Mouse (Mus musculus) adrenal gland, adult (tissue): ENCODE results near the gene Npb.

ENCODE experiments used
- DNase-seq, 2 experiments: peaks; one replicate each; pipeline ENCODE4 v3.0.0; 2022 to 2023; ENCODE audit warnings: low spot score in 1 of 2; ENCODE audit not compliant: inconsistent age in 2 of 2

The Npb gene

DNA sequence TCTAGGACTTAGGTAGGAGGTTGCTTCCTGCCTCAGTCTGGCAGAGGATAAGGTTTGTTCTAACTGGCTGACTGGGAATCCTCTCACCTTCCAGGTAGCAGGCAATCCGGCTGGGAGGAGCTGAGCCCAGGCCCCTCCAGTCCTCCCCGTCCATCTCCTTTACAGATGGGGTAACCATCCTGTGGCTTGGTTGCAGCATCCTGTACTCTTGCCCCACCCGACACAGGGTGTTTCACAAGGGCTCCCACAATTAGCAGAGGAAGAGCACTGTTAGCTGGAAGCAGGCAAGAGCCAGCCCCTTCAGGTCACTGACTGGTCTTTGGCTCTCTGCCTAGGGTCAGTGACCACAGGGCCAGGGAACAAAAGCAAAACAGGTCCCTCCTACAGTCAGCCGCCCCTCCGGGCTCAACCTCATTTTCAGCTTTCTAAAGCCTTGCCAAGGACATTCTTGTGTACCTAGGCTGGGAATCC lies 22.2 kb downstream of the Npb start:
- peak; percentile 67 to 79 for DNase-seq

DNA sequence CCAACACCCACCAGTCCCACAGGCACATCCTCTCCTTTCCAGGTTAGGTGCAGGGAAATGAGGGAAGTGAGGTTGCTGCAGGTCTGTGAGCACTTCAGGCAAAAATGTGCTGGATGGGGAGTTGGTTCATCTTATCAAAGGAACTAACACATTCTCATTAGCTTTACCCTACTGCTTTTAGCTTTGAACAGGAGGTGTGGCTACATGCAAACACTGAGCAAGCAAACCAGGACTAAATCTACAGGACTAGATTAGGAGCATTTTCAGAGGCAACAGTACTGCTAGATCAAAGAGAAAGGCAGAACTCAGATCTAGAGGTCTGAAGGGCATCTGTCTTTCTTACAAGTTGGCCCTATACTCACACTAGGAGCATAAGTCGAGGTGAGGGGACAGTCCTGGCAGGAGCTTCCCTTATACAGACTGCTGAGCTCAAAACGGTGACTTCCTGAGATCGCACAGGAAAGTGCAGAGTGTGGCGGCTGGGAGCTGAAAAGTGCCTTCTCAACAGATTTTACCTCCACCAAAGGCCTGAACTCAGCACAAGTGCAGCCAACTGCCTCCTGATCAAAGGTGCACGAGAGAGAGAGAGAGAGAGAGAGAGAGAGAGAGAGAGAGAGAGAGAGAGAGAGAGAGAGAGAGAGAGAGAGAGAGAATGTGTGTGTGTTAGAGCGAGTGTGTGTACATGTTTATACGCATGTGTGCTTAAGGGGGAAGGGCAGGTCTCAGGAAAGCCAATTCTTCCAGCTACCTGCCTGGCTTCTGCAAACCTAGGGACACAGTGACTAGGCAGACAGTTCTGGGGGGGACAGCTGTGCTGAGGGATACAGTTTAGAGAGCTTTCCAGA lies 22.8 kb downstream of the Npb start:
- DNase-seq = peak; percentile 16 to 60

DNA sequence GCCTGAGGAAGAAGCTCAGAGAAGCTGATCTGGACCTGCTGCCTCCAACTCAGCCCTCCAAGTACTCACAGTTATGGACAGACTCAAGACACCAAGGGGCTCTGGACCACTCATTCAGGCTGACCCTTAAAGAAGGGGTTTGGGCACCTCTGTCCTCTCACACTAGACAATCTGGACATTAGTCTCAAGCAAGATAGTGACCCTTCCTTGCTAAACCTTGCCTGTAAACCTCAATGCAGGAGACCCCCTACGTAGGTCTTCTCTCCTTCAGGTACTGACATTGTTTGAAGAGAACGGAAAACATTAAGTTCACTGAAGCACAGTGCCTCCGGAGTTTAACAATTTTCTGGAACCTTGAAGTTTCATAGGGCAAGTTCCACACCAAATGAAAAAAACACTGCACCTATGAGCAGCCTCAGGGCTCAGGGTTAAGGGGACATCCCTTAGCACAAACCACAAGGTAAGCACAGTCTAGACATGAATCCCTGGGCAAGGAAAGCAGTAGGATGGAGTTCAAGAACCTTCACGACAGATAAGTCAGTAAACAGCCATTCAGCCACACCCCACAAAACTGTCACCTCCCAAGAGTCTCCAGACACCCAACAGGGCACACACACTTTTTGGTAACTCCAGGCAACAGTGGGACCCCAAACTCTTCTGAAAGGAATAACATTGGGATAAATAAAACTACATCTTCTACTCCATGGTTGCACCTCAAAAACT lies 23.6 kb downstream of the Npb start:
- DNase-seq = peak; percentile 18 to 54

DNA sequence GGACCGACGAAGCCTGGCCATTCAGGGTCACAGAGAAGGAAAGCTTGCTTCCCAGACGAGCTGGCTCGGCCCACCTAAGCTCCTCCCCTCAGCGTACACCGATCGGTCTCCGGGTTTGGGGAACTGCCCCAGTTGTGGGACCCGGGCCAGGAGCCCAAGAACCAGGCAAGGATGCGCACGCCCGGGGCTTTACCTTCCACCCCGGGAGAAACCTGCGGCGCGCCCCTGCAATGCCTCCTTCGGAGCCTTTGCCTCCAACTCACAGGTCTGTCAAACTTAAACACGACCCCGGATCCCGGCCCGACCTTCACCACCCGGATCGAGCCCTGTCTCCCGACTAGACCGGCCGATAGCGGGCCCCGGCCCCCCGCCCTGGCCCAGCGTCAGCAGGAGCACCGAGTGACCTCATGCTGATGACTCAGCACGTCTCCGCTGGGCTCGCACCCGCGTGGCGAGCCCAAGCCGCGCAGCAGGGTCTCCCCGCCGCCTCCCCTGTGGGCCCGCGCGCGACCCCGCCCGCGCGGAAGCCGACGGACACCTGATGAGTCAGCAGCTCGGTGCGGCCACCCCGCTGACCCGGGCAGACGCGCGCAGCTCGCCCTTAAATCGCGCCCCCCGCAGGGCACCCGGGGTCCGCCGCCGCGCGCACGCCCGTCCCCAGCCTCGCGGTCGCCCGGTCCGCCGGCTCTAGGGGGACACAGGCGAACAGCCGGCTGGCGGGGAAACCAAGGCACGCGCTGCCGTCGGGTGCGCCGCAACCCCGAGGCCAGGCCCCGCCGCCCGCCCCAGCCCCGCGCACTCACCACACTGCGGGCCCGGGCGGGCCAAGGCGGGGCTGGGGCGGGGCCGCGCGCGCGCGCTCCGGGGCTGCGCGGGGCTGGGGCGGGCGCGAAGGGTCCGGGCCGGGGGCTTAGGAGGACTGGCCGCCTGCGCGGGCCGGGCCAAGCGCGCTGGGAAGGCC lies 24.6 kb downstream of the Npb start:
- DNase-seq = peak; percentile 90 to 96

DNA sequence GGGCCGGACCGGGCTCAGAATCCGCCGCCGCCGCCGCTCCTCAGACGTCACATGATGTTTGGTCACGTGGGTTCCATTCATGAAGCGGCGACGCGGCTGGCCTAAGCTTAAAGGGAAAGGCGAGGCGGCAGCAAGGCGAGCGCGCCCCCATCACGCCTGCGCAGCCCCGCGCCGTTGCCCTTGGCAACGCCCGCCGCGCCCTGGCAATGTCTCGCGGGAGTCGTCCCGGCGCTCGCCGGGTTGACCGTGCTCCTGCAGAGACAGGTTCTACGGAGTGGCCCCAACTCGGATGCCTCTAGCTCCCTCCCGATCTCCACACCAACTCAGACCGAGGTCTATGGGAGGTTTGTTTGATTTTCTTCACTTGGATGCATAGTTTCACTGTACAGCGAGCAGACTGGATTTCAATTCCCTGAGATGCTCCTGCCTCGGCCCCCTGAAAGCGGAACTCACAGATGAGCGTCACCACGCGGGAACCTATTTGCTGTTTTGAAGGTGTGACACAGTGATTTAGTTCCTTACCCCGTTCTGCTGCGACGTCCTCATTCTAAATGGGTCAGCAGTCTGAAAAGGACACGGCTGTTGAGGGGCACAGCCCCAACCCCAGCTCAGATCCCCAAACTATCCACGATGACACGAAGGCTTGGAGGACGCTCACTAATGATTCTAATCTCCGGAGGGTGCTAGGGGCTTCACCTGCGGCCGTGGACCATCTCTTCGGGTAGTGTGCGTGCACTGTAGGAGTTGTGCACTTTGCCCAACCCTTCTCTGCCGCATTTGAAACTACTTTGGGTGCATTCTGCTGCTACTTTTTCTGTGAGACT lies 25.5 kb downstream of the Npb start, which contains the start of gene Mafg:
Mafg (minus strand) TSS at position 81 of the 824 bp plus-strand sequence.
- peak; percentile 96 to 97 for DNase-seq

DNA sequence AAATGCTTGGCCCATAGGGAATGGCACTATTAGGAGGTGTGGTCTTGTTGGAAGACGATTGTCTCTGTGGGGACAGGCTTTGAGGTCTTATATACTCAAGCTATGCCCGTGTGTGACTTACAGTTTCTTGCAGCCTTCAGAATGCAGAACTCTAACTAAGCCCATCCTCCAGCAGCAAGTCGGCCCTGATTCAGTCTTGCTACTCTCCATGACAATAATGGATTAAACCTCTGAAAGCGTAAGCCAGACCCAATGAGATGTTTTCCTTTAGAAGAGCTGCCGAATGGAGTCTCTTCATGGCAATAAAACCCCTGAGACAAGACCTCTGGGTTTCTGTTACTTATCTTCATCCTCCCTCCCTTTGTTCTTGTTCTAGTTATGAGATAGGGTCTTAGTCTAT lies 26.5 kb downstream of the Npb start:
- no peak for DNase-seq

DNA sequence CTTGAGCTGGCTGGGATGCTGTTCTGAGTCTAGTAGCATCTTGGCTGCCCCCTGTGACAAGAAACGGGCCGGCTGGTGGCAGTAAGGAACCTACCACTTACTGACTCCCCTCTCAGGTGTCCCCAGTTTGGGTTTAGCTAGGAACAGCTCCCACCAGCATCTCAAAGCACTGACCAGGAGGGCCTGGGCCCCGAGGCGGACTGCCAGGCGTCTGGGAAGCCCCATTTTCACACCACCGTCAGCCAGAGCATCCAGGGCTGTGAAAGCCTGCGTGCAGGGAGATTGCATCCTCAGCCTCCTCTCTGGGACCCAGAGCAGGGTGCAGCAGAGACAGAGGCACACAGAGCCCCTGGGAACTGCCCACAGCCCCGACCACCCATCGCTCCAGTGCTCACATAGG lies 33.0 kb downstream of the Npb start:
- no peak for DNase-seq

DNA sequence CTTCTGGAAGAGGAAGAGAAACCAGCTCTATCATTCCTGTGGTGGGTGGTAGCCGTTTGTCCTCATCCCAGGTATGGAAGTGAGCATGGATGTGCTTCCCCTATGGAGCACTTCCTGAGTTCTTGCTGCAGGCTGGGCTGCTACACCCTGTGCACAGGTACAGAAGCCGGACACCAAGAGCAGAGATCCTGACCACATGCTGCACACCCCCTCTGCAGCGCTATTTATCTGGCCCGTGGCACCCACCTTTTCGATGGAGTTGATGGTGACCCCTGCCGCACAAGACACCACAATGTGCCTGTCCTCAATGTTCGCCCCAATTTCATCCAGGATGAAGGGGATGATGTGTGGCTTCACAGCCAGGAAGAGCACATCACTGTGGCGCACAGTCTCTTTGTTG lies 33.6 kb downstream of the Npb start:
- no peak for DNase-seq

DNA sequence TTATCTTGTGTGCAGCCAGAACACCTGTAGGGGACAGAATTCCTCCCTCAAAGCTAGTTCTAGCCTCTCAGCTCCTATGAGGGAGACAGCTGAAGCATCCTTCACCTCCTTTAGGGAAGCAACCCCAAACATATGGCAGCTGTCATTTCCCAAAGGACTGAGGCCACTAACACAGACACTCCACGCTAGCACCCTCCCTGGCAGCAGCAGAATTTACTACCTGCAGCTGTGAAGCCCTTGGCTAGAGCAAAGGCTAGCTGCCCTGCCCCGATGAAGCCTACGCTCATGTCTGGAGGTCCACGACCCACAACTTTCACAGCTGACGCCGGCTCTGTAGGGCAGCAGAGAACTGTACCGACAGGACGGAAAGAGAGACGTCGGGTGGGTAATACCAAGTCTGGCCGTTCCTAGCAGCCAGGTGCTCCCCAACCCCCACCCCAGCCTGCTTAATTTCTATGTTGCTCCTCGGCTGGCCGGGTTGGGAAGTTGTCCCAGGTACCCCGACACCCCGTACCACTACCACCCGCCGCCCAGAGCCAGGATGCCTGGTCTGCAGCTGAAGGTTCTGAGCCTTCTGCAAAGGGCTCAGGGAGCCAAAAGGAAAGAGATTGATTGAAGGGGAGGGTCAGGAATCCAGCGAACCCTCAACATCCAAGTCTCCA lies 34.8 kb downstream of the Npb start:
- no peak for DNase-seq

DNA sequence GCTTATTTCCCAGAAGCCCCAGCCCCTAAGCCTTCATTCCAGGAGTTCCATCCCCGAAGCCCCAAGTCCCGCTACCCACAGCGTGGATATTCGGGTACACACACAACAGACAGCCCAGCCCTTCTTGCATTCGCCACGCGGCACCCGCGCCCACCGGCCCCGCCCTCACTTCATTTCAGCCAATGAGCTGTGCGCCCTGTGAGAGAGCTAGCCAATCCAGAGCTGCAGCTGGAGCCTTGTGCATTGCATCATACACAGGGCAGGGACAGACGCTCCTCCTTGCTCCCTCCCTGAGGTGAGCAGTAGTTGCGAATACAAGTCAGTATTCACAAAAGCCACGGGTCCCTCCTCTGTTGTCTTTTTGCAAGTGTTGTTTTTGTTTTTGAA lies 35.3 kb downstream of the Npb start, which contains the start of gene Pycr1:
Pycr1 (minus strand) TSS at position 169 of the 387 bp plus-strand sequence.
- DNase-seq = peak; percentile 94 to 97

DNA sequence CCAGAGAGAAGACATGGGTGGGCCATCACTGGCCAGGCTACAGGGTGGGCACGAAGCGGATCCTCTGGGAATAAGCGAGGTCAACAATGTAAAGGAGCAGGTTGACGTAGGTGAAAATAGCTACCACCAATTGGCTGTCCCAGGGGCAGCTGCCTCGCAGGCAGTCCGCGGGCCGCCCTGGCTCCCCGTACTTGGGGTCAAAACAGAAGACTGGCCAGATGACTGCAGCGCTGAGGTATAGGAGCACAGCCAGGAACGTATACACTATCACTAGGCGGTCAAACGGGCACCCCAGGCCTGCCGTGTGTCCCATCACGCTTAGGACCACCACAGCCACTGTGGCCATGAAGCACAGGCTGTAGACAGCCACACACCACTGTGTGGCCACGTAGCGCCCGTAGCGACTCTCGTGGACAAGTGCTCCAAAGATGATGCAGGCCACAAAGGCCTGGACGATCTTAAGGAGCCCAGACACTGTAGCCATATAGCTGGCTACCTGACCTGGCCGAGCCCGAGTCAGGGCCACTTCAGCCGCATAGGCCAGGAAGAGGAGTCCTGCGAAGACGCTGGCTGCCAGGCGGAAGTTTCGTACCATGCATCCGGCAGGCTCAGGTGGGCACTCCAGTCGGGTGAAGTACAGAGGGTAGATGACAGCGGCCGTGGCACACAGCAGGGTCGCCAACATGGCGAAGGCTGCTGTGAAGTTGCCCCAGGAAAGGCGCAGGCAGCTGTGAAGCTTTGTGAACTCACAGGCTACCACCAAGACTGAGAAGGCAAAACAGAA lies 39.0 kb downstream of the Npb start:
- no peak for DNase-seq

DNA sequence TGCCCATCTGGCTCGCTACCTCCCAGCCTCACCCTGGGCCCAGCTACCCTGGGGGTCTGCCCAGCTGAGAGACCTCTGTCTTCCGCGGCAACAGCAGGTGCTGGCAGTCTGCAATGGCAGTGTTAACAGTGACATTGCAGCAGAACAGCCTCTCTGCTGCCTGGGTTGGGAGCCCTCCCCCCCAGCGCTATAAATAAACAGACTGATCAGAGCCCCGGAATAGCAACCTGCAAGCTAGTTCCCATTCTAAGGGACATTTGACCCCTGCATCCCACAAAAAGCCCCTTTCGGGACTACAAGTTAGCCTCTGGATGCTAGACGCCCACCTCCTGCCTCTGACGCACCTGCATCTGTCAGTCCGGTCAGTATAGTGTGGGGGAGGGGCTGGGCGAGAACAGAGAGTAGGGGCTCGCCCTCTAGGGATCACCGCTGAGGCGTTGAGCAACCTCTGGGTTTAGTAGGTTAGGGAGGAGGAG lies 39.8 kb downstream of the Npb start, which contains the start of gene Myadml2:
Myadml2 (minus strand) TSS at position 158 of the 476 bp plus-strand sequence.
- DNase-seq = peak in 1 of 2 experiments; percentile 63

DNA sequence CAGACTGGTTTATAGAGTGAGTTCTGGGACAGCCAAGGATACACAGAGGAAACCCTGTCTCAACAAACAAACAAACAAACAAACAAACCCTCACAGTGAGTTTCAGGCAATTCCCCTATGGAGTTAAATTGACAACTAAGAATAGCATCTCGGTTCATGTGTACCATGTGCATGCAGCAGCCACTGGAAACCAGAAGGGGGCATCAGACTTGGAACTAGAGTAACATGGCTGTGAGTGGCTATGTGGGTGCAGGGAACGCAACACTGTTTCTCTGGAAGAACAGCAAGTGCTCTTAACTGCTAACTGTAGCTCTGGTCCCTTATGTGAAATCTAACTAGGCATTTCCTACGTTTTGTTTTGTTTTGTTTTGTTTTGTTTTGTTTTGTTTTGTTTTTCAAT lies 43.6 kb downstream of the Npb start:
- DNase-seq = no peak

DNA sequence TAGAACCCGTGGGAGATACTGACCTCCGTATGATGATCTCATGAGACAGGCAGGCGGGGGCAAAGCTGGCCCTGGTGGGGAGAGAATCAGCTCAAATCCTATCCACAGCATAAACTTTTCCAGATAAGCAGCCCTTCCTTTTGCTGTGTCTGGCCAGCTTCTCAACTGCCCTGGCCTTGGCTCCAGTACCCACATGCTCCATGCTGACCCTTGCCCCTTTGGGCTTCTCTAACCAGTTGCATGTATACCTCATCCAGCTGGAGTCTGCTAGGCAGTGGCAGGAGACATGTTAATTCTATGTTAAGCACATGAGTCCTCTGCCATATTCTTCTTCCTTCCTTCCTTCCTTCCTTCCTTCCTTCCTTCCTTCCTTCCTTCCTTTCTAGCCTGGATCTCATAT lies 46.5 kb downstream of the Npb start:
- no peak for DNase-seq

DNA sequence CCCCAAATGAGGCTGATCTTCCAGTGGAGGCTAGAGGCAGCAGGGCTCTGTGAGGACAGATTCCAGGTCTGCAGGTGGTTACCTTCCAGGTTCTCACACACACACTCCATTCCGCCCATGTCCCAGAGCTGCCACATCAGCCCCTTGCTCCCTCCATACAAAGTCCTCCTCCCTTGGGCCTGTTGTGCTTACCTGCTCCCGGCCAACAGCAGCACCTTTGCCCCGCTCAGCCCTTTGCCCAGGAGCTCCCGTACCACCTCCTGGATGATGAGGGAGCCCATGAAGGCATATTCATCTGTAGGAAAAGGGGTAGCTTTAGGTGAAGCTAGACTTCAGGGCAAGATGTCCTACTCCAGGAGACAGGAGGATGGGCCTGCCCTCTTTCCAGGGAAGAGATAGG lies 49.0 kb downstream of the Npb start:
- DNase-seq = no peak
